Mouse (Mus musculus): ENCODE measurements around the gene Scand1.

DNA sequence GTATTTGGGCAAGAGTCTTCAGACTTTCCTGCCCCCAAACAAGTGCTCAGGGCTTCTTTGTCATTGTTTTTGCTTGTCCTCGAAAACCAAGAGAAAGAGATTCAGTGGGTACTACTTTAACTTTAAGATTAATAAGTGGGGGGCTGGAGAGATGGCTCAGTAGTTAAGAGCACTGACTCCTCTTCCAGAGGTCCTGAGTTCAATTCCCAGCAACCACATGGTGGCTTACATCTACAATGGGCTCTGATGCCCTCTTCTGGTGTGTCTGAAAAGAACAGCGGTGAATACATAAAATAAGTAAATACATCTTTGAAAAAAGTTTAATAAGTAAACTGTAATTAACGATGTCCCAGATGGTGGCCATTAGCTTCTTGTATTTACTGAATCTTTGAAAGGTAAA lies 649 bp upstream of the Scand1 start:
- TF ChIP-seq CTCF (IDR thresholded peaks at IDR 0.05) (peak; percentile 35), EP300 (IDR thresholded peaks at IDR 0.05) (no peak)

All from lung, postnatal 0 days (tissue).